Mouse (Mus musculus) brown adipose tissue, adult 24 weeks (tissue): ENCODE results near the gene D430041D05Rik. TPM values are rescaled to one million over a fixed set of nuclear protein-coding genes. Genes with fewer than 3 reads are reported as not detected.

Experiments
- H3K27ac ChIP-seq: fragments of 200-500 bp; replicated peaks from 2 replicates; pipeline ENCODE4 v1.5.1; 2012; ENCODE audit warnings: low read depth, mild to moderate bottlenecking, low read length
- H3K4me1 ChIP-seq: fragments of 200-500 bp; 2 replicates; pipeline ENCODE4 v1.6.1; 2012; ENCODE audit warnings: low read length, mixed read lengths; ENCODE audit not compliant: control insufficient read depth, insufficient read depth, insufficient read length
- H3K4me3 ChIP-seq: fragments of 200-500 bp; 2 replicates; pipeline ENCODE4 v1.5.1; 2012; ENCODE audit warnings: low read depth, mild to moderate bottlenecking, low read length, moderate library complexity; ENCODE audit not compliant: insufficient read depth
- polyA plus RNA-seq: library from polyadenylated mRNA; stranded (reverse); fragments of >200 nt; gene quantifications from 2 replicates; pipeline ENCODE4 v1.2.4, GENCODE M21; 2012; ENCODE audit not compliant: missing spikeins, insufficient read depth, insufficient read length

Gene D430041D05Rik
- polyA plus RNA-seq, 1 experiment, result 0.12 TPM

DNA sequence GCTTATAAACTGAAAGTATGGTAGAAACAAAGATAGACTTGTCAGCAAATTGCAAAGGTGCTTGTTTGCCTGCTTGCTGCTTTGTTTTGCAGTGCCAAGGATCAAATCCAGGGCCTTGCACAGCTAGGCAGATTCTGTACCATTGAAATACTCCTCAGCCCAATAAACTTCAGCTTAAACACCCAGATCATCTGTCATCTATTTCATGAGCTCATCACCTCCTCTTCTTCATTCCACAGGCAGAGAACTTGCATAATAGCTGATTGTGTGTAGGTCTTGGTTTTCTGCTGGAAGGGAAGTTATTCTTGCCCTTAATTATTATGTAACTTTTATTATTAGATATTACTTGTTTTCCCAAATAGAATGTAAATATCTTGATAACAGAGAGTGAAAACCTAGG, 73.2 kb downstream of the D430041D05Rik start:
- no peak overlapping the region for H3K4me3 ChIP-seq
- no peaks in the 10 kb centered on the region for H3K4me1 ChIP-seq
- no peak overlapping the region for H3K27ac ChIP-seq

- Histone ChIP-seq H3K4me3 (no peak overlapping the region), H3K4me1 (no peaks in the 10 kb centered on the region)
Measured at GRCm38 (mm10) chr2:104335824-104336223, 75.0 kb downstream of the D430041D05Rik start.

DNA sequence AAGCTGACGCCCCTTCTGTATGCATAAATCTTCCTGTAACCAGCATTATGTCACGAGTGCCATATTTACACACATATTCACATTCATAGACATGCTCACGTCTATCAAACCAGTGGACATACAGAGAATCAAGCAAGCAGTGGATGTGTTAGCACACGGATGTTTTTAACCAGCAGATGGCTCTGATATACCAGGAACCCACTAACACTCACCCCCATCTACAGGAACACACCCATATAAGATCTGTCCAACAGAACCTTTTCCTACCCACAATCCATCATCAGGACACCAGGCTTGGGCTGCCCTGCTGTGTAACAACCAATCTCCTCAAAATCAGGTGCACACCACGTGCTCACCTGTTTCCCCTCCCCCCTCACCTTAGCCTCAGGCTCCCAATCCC, 76.9 kb downstream of the D430041D05Rik start:
- no peak overlapping the region for H3K27ac ChIP-seq
- H3K4me3 ChIP-seq, result no peak overlapping the region
- H3K4me1 ChIP-seq, result no peaks in the 10 kb centered on the region

More at GRCm38 (mm10) chr2:104335824-104336223, 75.0 kb downstream of the D430041D05Rik start:
- no peak overlapping the region for H3K27ac ChIP-seq

- H3K4me3 ChIP-seq, result no peak overlapping the region
- no peak overlapping the region for H3K27ac ChIP-seq
- H3K4me1 ChIP-seq, result no peaks in the 10 kb centered on the region
Measured at GRCm38 (mm10) chr2:104332707-104333106, 78.1 kb downstream of the D430041D05Rik start.

DNA sequence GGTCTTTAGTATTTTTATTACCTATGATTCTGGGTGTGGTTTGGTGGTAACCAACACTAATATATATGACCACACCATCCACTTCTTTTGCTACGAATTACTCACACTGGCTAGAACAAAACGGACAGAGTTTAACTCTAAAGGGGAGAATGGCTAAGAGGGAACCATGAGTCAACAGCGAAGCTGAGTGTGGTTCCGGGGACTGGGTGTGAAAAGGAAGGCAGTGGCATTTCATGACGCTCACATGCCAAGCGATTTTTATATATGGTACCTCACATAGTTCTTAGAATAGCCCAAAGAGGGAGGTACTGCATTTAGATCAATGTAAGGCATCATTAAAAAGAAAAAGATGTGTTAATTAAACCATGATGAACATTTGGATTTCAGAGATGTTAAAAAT, 79.6 kb downstream of the D430041D05Rik start:
- Histone ChIP-seq H3K4me1 (no peaks in the 10 kb centered on the region), H3K4me3 (no peak overlapping the region), H3K27ac (no peak overlapping the region)

DNA sequence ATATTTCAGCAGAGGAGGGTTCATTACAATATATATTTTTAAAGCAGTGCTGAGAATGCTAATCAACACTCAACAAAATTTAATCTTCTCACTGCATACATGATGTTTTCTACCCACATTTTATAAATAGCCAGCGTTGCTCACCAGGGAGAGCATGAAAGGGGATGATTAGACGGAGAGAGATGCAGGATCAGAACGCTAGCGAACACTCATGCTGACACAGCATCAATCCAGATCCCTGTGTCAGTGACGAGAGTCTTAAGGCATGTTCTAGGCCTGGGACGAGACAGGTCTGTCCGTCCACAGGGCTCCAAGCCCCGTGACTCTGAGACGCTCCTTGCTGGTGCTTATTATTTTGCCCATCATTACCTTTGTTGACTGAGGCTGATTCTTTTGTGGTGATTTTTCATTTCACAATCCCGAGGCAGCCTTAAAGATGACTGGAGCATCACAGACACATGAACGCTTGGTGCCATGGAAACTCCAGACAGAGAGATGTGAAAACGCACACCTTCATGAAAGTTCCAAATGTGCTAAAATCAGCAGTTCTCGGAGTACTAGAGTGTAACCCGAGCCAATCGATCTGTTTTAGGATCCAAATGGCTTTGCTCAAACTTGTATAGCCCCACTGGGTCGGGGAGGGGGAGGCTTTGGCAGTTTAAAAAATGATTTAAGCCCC, 83.6 kb downstream of the D430041D05Rik start:
- Histone ChIP-seq H3K27ac (no peak overlapping the region), H3K4me3 (no peak overlapping the region), H3K4me1 (no peaks in the 10 kb centered on the region)

DNA sequence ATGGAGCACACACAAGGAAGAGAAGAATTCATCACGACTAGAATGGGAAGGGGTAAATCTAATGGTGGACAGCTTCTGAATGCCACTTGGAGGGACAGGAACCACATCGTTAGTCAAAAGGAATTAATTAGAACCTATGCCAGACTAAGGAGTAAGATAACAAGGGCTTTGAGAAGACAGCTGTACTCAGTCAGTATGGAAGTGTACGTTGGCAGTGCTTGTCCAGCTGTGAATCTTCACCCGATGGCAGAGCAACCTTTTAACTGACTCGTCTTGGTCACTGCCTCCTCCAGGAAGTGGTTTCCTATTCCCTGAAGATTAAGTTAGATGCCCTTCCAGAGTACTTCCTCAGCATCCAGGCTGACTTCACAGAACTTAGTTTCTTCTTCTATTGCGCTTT, 87.0 kb downstream of the D430041D05Rik start:
- H3K4me1 ChIP-seq, result no peaks in the 10 kb centered on the region
- no peak overlapping the region for H3K27ac ChIP-seq
- no peak overlapping the region for H3K4me3 ChIP-seq

GRCm38 (mm10) chr2:104323351-104323750, 87.5 kb downstream of the D430041D05Rik start:
- no peak overlapping the region for H3K4me3 ChIP-seq
- no peak overlapping the region for H3K27ac ChIP-seq
- no peaks in the 10 kb centered on the region for H3K4me1 ChIP-seq

DNA sequence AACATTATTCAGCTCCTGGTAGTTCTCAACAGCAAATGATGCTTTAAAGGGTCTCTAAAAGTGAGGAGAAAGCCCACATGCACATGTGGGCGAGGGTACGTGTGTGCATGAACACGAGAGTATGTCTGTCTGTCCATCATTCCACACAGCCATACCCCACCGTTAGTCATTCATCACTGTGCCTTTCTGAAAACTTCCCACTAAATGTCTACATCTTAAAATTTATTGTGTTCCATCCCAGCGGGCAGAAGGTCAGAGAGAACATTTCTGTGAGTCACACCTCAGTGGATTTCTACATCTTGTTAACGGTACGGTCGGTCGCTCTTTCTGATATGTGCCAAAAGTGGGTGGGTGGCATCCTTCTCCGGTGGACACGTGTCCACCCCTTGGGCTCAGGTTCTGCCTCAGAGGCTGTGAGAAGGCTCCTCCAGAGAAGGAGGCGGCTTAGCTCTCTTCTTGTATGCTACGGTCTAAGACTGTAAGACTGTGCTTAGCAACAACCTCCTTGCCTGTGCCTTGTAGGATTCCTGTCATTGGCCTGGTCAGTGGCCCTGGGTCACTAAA, 90.7 kb downstream of the D430041D05Rik start:
- Histone ChIP-seq H3K27ac (no peak overlapping the region), H3K4me1 (no peaks in the 10 kb centered on the region), H3K4me3 (no peak overlapping the region)

GRCm38 (mm10) chr2:104319443-104319842, 91.4 kb downstream of the D430041D05Rik start:
- no peak overlapping the region for H3K4me3 ChIP-seq
- H3K4me1 ChIP-seq, result no peaks in the 10 kb centered on the region
- H3K27ac ChIP-seq, result no peak overlapping the region

DNA sequence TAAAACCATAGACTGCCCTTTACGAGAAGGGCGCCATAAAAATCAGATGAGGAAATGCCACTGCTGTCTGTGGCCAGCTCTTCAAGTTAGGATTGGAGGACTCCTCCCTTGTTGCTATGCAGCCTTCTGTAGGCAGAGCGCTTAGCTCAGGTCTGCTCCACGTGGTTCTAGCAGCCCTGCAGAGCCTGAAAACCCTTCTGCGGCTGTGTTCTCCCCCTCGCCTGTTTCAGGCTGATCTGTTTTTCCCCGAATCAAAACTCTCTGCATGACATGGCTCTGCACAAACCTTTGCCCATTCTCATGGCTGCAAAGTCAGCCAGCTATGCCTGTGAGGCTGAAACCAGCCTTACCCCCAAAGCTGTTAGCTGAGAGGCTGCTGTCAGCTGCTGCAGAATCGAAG, 91.9 kb downstream of the D430041D05Rik start:
- Histone ChIP-seq H3K27ac (no peak overlapping the region), H3K4me3 (no peak overlapping the region), H3K4me1 (no peaks in the 10 kb centered on the region)

DNA sequence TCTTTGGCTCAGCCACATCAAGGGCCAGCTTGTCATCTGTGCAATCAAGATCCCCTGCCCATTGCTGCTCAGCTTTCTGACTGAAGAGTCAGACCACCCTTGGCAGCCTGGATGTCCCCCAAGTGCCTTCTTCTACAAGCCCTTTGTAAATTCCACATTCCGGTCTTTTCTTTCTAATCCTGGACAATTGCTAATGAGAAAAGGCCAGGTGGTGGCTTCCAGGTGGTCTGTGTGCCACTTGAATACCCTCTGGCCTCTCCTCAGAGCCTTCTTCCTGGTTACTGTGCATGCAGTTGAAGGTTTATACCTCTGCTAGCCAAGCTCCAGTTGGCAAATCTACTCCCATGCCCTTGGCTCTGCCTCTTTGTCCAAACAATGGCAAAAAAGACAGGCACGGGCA, 92.6 kb downstream of the D430041D05Rik start:
- H3K4me3 ChIP-seq, result no peak overlapping the region
- H3K4me1 ChIP-seq, result no peaks in the 10 kb centered on the region
- H3K27ac ChIP-seq, result no peak overlapping the region

- no peaks in the 10 kb centered on the region for H3K4me1 ChIP-seq
- no peak overlapping the region for H3K4me3 ChIP-seq
- no peak overlapping the region for H3K27ac ChIP-seq
Measured at GRCm38 (mm10) chr2:104317631-104318030, 93.2 kb downstream of the D430041D05Rik start.

DNA sequence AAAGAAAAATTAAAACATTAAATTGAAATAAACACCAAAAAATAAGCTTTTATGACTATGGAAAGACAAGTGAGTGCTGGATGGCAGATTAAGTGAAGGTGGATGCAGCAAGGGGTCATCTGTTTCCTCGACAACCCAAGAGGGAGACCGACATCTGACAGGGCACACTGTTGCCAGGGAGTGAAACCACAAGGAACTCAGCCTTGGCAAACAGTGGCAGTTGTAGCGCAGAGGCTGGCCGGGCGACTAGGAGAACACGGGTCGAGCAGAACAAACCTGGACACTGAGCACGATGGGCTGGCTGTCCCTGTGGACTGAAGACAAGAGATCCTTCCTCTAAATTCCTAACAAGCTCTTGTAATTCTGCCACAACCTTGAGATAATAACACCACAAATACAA, 94.3 kb downstream of the D430041D05Rik start:
- no peak overlapping the region for H3K27ac ChIP-seq
- H3K4me1 ChIP-seq, result no peaks in the 10 kb centered on the region
- no peak overlapping the region for H3K4me3 ChIP-seq

DNA sequence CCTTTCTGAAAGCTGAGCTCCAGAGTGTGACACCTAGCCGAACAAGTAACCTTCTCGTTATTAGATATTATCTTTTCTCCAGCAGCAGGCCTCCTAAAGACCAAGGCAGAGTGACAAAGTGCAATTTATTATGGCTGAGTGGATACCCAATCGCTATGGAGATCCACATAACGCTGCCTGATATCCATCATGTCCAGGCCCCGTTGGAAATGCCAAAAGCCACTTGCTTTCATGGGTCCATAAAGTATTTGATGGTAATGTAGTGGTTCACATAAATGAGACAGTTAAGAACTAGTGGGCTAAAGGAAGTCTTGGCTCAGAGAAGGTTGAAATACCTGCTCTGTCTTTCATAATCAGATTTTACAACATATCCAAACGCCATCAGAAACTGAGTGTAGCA, 97.6 kb downstream of the D430041D05Rik start:
- Histone ChIP-seq H3K4me3 (no peak overlapping the region), H3K27ac (no peak overlapping the region), H3K4me1 (no peaks in the 10 kb centered on the region)

GRCm38 (mm10) chr2:104307102-104307501, 103.7 kb downstream of the D430041D05Rik start:
- Histone ChIP-seq H3K4me1 (no peaks in the 10 kb centered on the region), H3K27ac (no peak overlapping the region), H3K4me3 (no peak overlapping the region)
